Comparison of ENCODE assay signal across 32 mouse cellular contexts in the genomic region with DNA sequence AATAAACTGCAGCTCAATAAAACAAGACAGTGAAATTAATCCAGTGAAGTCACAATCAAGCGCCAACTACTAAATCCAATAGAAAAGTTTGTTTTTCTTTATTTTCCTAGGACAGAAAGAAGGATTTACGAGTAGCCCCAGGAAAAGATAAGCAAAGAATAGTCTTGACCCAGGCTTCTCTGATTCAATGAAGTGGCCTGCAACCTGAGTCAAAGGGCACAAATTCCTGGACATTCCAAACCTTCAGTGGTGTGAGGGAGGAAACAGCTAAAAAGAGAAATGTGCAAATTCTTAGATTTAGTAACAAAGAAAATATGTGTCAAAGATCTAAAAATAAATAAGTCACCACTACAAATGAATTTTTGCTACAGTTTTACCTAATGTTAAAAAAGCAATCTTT. TPM values are rescaled to one million over a fixed set of nuclear protein-coding genes. Genes with fewer than 3 reads are reported as not detected.
"Had no signal": no experiment of that assay in that cellular context is flagged by ENCODE, and none has a peak within 500 bp of the region (broad histone marks: within the 10 kb centered on the region; RNA-seq: fewer than 3 reads in every experiment).

No protein-coding gene starts in this region.

- H3K27ac ChIP-seq: heart, adult 2 months; heart, embryonic 13.5 days; heart, embryonic 15.5 days; hindbrain, embryonic 13.5 days; hindbrain, embryonic 15.5 days; intestine, embryonic 15.5 days; kidney, embryonic 15.5 days; limb, embryonic 13.5 days; limb, embryonic 15.5 days; liver, embryonic 12.5 days; liver, embryonic 14.5 days had no signal

- H3K36me3 ChIP-seq: heart, embryonic 13.5 days; heart, embryonic 15.5 days; hindbrain, embryonic 15.5 days; intestine, embryonic 15.5 days; kidney, embryonic 15.5 days; limb, embryonic 13.5 days; limb, embryonic 15.5 days; liver, embryonic 12.5 days had no signal

- H3K27me3 ChIP-seq: heart, embryonic 13.5 days; heart, embryonic 15.5 days; hindbrain, embryonic 13.5 days; hindbrain, embryonic 15.5 days; intestine, embryonic 15.5 days; kidney, embryonic 15.5 days; limb, embryonic 13.5 days; limb, embryonic 15.5 days; liver, embryonic 12.5 days had no signal

- H3K9ac ChIP-seq: heart, embryonic 13.5 days; heart, embryonic 15.5 days; hindbrain, embryonic 13.5 days; hindbrain, embryonic 15.5 days; intestine, embryonic 15.5 days; kidney, embryonic 15.5 days; limb, embryonic 13.5 days; limb, embryonic 15.5 days; liver, embryonic 12.5 days; liver, embryonic 14.5 days had no signal

- H3K4me3 ChIP-seq: heart, adult 2 months; heart, embryonic 13.5 days; heart, embryonic 15.5 days; hindbrain, embryonic 13.5 days; hindbrain, embryonic 15.5 days; intestine, embryonic 15.5 days; kidney, embryonic 15.5 days; limb, embryonic 13.5 days; limb, embryonic 15.5 days; liver, embryonic 12.5 days had no signal

- H3K4me1 ChIP-seq: heart, embryonic 15.5 days; hindbrain, embryonic 13.5 days; hindbrain, embryonic 15.5 days; intestine, embryonic 15.5 days; kidney, embryonic 15.5 days; limb, embryonic 13.5 days; limb, embryonic 15.5 days had no signal

- DNase-seq: gastrocnemius, postnatal 14 days; gastrocnemius, postnatal 36 days; heart, adult 11 months; heart, adult 2 months; heart, postnatal 14 days; heart, postnatal 36 days; kidney, adult 18-20 months; kidney, adult 8-10 months; kidney, postnatal 10 days; kidney, postnatal 36 days; layer of hippocampus, adult 9-11 months; layer of hippocampus, postnatal 36 days; left cerebral cortex, postnatal 4 days had no signal

- ATAC-seq: inflammation-experienced regulatory T-cells, adult 6 months; intestine, embryonic 15.5 days; intestine, postnatal 0 days; liver, embryonic 12.5 days had no signal

- H3K9me3 ChIP-seq: heart, embryonic 13.5 days; heart, embryonic 15.5 days; hindbrain, embryonic 13.5 days; hindbrain, embryonic 15.5 days; intestine, embryonic 15.5 days; kidney, embryonic 15.5 days; limb, embryonic 13.5 days; limb, embryonic 15.5 days; liver, embryonic 12.5 days had no signal

- H3K4me2 ChIP-seq: heart, embryonic 11.5 days; heart, embryonic 13.5 days; heart, embryonic 15.5 days; hindbrain, embryonic 13.5 days; hindbrain, embryonic 15.5 days; intestine, embryonic 15.5 days; kidney, embryonic 15.5 days; limb, embryonic 13.5 days; limb, embryonic 15.5 days; liver, embryonic 12.5 days had no signal

RNA-seq across cellular contexts. Expression of gene Lin28b, which starts 27.6 kb away (rescaled TPM):
- total RNA-seq: gastrocnemius, adult 18-20 months; gastrocnemius, adult 8-10 months; gastrocnemius, postnatal 14 days; gastrocnemius, postnatal 36 days; hematopoietic stem cell, adult 5-6 weeks; liver, adult 2 months had no signal
- polyA plus RNA-seq: gonadal fat pad, adult 2 months; large intestine, adult 2 months; liver, adult 2 months had no signal
